Mouse (Mus musculus) heart, embryonic 12.5 days (tissue): ENCODE results near the gene Elovl4. TPM values are rescaled to one million over a fixed set of nuclear protein-coding genes. Genes with fewer than 3 reads are reported as not detected.

ENCODE experiments used
- polyA plus RNA-seq: library from polyadenylated mRNA; unstranded; fragments of >200 nt; fragmentation: Nextera tagmentation; extraction: Ambion mirVana; gene quantifications from 2 replicates; pipeline ENCODE4 v1.2.1, GENCODE M21; 2016

Gene Elovl4
- polyA plus RNA-seq, 1 experiment from 2014 or later: 4.0 TPM

Other genes with a start within 250 kb of the Elovl4 start
- 20.9 and 22.8 TPM in 2 replicates for gene Ttk, start 28.4 kb upstream of the Elovl4 start, polyA plus RNA-seq
- gene Bckdhb, start 118.9 kb upstream of the Elovl4 start, polyA plus RNA-seq: 49.4 and 50.0 TPM in 2 replicates